Mouse (Mus musculus): ENCODE results near the gene Arhgef25.
"Not testable (repeated sequence)": the region's sequence is repeated elsewhere in the genome, so short reads cannot be mapped to it uniquely, and the experiment has no call there.

Arhgef25 gene

GRCm38 (mm10) chr10:127137896-127138295 lies 52.0 kb downstream of the Arhgef25 start:
- DNase-seq (ENCODE audit: low read depth): no peak

- no peak for DNase-seq (ENCODE audit: low read depth)
Observed at GRCm38 (mm10) chr10:127136510-127136909, 53.4 kb downstream of the Arhgef25 start.

GRCm38 (mm10) chr10:127135118-127135836 lies 54.6 kb downstream of the Arhgef25 start:
- no peak for DNase-seq (ENCODE audit: low read depth)

- not testable (repeated sequence) for DNase-seq (ENCODE audit: low read depth)
Observed at GRCm38 (mm10) chr10:127134394-127135035, 55.4 kb downstream of the Arhgef25 start.
